Mouse (Mus musculus) central nervous system, embryonic 18 days (tissue): ENCODE data around the gene Pglyrp1. TPM values are rescaled to one million over a fixed set of nuclear protein-coding genes. Genes with fewer than 3 reads are reported as not detected.

ENCODE experiments used
- polyA plus RNA-seq: library from polyadenylated mRNA; depleted of rRNA; stranded (reverse); fragments of >200 nt; gene quantifications from 2 replicates; pipeline ENCODE4 v1.2.3, GENCODE M21; 2012; rRNA removed

Pglyrp1 gene
- polyA plus RNA-seq: 26.6 and 31.5 TPM in 2 replicates

GRCm38 (mm10) chr7:18871031-18871430 is at the start of gene Pglyrp1:
Pglyrp1 (plus strand) TSS chr7:18871331.

GRCm38 (mm10) chr7:18821507-18821906 is 49.6 kb upstream of the Pglyrp1 start, which contains the start of gene Psg17:
Psg17 (minus strand) TSS chr7:18821607.

DNA sequence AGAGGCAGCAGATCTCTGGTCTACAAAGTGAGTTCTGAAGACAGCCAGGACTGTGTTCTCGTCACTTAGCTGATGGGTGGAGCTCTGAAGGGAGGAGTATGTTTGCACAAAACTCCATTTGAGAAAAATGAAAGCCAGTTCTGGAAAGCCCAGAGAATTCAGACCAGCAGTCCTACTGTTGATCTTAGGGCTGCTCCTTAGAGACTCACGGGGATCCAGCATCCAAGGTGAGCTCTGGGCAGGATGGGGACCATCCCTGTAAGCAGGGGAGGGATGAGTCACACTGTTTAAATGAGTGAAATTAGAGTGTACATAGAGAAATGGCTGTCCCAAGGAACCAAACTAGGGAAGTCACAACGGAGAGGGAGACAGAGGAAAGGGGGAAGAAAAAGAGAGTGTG is 31.3 kb upstream of the Pglyrp1 start, which contains the start of gene Mill2:
Gene Mill2, plus strand, starts transcription at position 102 of the 400 bp plus-strand sequence.

GRCm38 (mm10) chr7:18910241-18910831 is 39.2 kb downstream of the Pglyrp1 start, which contains the start of gene Ccdc61:
Ccdc61 (minus strand) TSS chr7:18910415.

DNA sequence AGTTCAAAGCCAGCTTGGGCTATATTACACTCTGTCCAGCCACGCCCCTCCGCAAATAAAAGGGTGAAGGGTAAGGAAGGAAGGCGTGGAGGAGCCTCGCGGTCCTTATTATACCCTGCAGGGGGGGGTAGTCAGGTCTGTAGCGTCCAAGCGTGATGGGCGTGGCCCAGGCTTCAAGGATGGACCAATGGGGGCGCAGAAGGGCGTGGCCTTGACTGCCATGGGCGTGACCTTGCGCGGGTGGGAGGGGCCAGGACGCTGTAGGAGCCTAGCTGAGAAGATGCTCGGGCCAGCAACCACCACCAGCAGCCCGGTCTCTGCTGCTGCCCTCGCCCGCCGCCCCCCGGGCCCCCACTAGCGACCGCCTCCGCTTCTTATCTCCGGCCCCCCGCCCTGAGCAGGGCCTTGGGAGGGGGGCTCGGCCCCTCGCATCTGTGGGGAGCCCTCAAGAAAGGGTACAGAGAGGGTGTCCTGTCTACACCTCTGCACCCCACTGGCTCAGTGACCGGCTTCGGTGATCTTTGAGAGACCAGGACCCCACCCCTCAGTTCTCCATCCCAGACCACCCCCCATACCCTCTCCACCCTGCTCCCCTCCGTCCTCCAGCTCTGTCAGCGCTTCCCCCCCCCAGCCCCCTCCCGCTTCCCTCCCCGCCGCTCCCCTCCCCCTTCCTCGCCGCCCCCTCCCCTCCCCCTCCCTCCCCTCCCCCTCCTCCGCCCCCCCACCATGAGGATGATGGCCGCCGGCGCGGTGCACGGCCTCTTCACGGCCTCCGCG is 54.2 kb downstream of the Pglyrp1 start, which contains the start of gene Nova2:
Gene Nova2, plus strand, starts transcription at position 727 of the 777 bp plus-strand sequence.

Other genes starting within 250 kb of the Pglyrp1 start
- not detected in 2 replicates for gene Psg21, start 214.6 kb upstream of the Pglyrp1 start, polyA plus RNA-seq
- not detected in 2 replicates for gene Psg20, start 185.1 kb upstream of the Pglyrp1 start, polyA plus RNA-seq
- not detected in 2 replicates for gene Psg22, start 153.2 kb upstream of the Pglyrp1 start, polyA plus RNA-seq
- gene Psg19, start 72.8 kb upstream of the Pglyrp1 start, polyA plus RNA-seq: 0.05 TPM in 1 of 2 replicates, not detected in the other
- gene Psg17, start 49.7 kb upstream of the Pglyrp1 start, polyA plus RNA-seq: 0.19 and 0.23 TPM in 2 replicates
- 1.3 and 1.4 TPM in 2 replicates for gene Mill2, start 31.4 kb upstream of the Pglyrp1 start, polyA plus RNA-seq
- gene Ccdc61, start 39.1 kb downstream of the Pglyrp1 start, polyA plus RNA-seq: 27.0 and 28.3 TPM in 2 replicates
- gene Nova2, start 54.6 kb downstream of the Pglyrp1 start, polyA plus RNA-seq: 20.2 and 29.7 TPM in 2 replicates
- 2.3 TPM in 2 replicates for gene Nanos2, start 116.1 kb downstream of the Pglyrp1 start, polyA plus RNA-seq
- gene Mypop, start 119.9 kb downstream of the Pglyrp1 start, polyA plus RNA-seq: 14.5 and 16.5 TPM in 2 replicates
- 38.3 and 39.8 TPM in 2 replicates for gene Irf2bp1, start 132.7 kb downstream of the Pglyrp1 start, polyA plus RNA-seq
- not detected in 2 replicates for gene Foxa3, start 152.2 kb downstream of the Pglyrp1 start, polyA plus RNA-seq
- gene Sympk, start 153.0 kb downstream of the Pglyrp1 start, polyA plus RNA-seq: 66.8 and 73.9 TPM in 2 replicates
- gene Rsph6a, start 183.4 kb downstream of the Pglyrp1 start, polyA plus RNA-seq: 0.23 and 0.32 TPM in 2 replicates
- 168 and 184 TPM in 2 replicates for gene Dmwd, start 204.9 kb downstream of the Pglyrp1 start, polyA plus RNA-seq
- 48.3 and 55.8 TPM in 2 replicates for gene Dmpk, start 212.5 kb downstream of the Pglyrp1 start, polyA plus RNA-seq
- 6.8 and 9.3 TPM in 2 replicates for gene Six5, start 223.3 kb downstream of the Pglyrp1 start, polyA plus RNA-seq
- gene Gm4969, start 247.0 kb downstream of the Pglyrp1 start, polyA plus RNA-seq: 14.5 and 14.6 TPM in 2 replicates
- 11.2 and 12.5 TPM in 2 replicates for gene Fbxo46, start 248.5 kb downstream of the Pglyrp1 start, polyA plus RNA-seq